Mouse (Mus musculus) ovary, postnatal 14 days (tissue): ENCODE results near the gene Lbhd2.

Experiments
- DNase-seq: peaks from one replicate; pipeline ENCODE4 v3.0.0; 2022; ENCODE audit warnings: low spot score

The Lbhd2 gene

DNA sequence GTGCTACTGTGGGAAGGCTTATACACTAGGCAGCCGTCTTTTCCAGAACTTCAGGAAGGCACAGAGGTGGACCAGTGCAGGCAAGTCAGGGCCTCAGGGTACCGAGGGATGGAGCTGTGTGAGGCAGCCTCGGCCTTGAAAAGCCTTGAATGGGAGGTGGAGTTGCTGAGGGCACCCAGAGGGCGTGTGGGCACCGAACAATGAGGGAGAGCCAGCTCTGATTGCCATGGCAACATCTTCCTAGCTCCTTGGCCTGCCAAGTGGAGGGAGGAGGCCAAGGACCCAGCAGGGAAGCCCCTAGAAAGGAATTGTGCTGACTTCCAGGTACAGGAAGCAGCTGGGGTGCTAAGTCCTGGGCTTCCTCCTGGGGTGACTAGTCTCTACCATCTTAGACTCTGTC, 3.0 kb downstream of the Lbhd2 start:
- no peak for DNase-seq

DNA sequence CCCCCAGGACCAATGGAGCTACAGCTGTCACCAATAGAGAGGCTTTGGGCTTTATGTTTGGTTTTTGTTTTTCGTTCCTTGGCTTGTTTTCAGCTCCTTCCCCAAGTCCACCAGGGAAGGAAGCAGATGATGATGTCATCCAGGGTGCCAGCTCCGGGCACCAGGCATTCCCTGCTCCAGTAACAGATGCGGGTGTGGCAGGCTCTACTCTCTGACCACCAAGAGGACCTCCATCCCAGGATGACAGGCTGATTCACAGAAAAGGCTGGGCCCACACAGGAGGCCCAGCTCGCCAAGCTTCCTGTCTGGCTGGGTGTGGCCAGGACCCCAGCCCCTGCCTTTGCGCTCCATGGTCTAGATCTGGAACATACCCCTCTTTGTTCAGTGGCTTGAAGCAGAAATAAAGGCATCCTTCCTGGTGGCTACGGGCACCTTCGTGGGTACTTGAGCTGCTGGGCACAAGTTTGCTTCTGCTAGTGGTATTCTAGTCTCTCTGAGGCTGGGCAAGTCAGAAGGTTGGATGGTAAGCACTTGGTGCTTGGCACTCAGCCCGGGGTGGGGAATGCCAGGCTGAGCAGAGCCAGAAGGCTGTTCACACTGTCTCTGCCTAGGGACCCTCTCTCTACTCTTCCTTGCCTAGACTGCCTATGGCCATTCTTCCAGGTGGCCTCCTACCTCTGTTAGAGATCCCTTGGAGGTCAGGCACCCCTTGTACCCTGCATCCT, 5.2 kb downstream of the Lbhd2 start:
- DNase-seq, result no peak

DNA sequence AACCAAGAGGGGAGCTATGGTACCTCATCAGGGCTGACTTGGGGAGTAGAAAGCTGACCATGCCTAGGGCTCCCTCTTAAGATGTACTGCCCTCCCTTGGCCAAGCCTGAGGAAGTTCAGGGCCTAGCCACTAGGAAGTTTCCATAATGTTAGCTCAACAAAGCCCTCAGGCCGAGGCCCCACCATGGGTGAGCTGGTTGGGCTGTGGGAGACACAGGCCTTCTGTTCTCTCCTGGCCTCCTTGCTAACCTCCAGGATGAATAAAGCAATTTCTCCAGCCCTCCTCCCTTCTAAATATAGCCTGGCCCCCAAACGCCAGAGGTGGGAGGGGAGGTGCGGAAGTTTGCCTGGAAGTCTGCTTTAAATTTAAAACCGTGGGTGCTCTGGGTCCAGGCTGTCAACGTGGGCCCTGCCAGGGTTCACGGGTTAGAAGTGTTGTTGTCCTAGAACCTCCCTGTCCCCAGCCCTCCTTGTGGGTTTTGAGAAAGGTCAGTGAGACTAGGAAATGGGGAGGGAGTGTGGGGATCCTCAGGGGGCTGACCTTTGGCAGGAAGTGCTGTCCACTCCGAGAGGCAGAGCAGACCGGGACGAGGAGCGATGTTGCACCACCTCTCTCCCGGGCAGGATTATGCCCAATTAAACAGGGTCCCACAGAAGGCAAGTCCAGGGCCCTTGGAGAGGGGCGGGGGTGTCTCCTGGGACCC, 6.1 kb downstream of the Lbhd2 start:
- no peak for DNase-seq

DNA sequence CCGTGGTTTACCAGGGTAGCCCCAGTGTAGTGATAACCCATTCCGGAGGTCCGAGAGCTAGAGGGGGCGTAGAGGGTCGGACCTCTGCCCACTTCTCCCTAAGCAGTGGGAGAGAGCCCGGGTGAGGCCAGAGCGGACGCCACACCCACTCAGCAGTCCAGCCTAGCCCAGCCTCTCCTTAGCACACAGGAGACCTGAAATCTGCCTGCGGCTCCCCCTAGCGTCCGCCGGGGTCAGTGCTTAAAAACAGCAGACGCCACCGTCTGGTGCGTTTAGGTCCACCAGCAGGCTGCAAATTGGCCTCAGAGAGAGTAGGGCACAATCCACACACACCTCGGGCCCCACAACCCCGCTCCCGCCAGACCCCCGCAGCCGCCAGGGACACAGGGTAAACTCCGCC, 6.7 kb downstream of the Lbhd2 start:
- DNase-seq, result peak; percentile 89

DNA sequence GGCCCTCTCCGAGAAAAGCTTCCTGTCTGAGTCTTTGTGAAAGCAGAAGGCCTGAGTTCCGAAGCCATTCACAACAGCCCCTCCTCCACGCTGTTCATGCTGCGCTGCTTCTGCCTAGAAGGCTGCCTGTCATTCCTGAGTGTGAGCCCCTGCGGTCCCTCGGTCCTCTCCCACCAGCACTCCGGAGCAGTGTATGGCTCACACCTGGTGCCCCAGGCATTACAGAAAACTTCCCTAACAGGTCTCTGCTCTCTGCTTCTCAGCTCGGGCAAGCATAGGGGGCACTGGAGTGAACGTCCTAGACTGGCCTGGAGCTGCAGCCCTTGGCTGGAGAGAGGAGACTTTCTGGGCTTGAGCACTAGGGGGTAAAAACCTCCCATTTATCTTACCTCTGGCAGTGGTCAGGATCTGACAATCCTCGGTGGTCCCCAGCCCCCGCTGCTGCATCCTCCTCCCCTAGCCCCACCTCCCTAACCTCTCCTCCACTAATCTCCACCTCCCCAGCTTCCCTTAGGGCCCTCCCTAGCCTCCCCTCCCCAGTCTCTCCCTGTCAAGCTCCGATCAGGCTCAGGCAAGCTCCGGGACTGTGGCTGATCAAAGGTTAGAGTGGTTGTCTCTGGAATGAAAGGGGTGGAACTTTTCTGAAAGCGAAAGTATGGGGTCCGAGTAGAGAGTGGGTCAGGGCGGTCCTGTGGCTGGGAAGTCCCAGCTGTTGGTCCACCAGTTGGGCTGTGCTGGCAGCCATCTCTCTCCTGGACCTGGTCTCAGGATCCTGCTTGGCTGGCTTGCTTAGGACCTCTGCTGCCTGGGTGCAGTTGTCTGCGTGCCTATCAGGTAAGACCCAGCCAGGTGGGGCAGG, 10.5 kb downstream of the Lbhd2 start, which contains the start of gene Exoc3l4:
Gene Exoc3l4, plus strand, starts transcription at position 97 of the 859 bp plus-strand sequence.
- no peak for DNase-seq

DNA sequence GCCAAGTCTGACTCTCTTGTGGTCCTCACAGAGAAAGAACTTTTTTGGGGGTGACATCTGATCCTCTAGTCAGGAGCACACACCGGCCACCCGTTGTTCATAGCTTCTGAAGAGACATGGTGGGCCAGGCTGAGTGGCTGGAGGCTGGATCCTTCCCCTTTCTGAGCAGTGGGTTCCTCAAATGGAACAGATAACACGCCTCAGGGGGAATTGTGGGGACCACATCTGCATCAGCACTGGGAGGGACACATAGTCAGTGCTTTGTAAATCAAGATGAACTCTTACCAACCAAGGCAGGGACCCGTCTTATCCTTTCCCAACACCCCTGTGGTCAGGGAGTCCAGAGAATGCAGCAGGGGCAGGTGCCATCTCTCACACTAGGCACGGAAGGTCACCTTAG, 13.3 kb downstream of the Lbhd2 start:
- no peak for DNase-seq

DNA sequence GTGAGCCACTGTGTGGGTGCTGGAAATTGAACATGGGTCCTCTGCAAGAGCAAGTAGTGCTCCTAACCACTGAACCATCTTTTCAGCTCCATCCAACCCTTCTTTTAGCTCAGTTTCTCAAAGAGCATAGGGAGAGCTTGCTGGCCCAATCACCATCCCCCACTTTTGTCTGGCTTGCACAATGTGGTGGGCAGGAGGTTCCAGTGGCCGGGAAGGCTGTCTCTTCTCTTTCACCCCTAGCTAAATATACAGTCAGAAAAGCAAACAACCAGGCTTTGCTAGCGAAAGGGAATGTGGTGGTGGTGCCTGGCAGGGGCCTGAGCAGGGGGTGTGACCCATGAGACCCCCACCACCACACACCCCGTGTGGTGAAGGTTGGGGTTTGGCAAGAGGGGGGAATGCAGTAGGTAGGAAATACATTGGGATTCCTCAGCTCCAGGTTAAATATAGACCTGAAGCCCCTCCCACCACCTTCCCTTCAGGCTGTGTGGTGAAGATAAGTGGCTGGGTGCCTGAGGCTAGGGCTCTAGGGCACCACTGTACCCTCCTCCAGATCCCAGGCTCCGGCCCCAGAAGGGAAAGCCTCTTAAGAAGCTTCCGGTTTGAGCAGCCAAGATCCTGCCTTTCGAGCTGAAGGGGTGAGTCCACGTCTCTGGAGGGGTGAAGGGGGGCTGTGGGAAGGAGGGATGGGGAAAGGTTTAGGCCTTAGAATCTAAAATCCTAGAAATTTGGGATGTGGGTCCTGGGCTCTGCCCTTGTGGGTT, 14.5 kb downstream of the Lbhd2 start:
- DNase-seq, result no peak

DNA sequence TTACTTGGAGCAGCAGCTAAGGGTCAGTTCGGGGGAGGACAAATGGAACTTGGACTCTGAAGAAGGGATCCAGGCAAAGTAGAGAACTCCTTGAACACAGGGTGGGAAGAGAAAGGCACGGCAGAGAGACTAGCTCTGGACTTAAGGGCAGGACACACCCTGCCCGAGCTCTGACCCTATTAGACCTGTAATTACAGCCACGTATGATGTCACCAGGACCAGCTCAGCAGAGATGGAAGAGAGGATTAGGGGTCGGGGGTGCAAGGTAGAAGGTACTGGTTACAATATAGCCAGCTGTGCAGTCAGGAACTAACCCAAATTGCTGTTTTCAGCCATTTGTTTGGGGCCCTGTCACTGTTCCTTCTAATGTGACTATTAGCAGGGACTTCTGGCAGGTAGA, 16.2 kb downstream of the Lbhd2 start:
- no peak for DNase-seq

DNA sequence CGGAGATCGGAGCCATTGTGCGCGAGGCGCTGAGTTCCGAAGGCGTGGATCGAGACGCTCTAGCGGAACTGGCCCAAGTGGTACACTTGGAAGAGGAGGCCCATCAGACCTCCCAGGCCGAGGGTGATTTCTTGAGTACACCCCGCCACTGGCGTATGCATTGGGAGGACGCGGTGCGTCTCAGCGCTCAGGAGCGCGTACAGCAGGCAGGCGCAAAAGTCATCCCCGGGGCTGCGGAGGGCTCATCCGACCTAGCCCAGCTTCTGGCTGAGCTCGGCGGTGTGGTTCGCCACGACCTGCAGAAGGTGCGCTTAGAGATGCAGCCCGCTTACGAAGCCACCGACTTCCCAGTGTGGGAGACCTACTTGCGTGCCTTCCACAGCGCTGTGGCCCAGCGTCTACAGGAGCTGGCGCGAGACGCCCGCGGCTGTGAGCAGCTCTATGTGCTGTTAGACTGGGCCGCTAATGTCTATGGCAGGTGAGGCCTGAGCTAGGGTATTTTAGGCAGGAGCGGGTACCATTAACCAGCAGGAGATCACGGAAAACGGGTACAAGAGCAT, 17.0 kb downstream of the Lbhd2 start:
- DNase-seq, result no peak

DNA sequence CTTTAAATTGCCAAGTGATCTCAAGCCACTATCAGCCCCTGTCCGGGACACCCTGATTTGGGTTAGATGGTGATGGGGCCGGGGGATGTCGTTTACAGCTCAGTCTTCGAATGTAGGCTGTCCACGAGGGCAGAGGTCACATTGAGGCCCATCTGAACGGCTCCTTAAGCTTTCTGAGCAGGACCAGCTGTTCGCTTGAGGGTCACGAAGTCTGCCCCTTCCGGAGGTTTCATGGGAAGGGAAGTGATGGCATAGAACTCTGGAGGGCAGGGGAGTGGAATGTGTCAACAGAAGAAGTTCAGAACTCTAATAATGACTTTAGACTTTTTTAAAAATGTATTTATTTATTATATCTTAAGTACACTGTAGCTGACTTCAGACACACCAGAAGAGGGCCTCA, 17.9 kb downstream of the Lbhd2 start:
- DNase-seq, result no peak

DNA sequence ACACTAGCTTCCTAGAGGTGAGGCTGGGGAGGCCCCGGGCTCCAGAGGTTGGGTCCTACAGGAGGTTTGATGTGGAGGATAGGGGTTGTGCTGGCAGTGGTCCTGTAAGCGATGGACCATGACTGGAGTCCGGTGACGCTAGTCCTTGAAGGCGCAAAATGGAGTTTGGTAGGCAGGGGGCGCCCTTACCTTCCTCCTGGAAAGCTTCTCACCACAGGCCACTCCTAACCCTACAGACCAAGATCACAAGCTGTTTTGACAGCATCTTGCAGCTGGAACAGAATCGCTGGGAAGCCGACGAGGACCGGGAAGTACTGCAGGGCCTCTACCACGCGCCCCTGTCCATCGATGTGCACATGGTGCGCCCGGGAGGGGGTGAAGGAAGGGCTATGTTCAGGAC, 18.6 kb downstream of the Lbhd2 start:
- peak; percentile 83 for DNase-seq

DNA sequence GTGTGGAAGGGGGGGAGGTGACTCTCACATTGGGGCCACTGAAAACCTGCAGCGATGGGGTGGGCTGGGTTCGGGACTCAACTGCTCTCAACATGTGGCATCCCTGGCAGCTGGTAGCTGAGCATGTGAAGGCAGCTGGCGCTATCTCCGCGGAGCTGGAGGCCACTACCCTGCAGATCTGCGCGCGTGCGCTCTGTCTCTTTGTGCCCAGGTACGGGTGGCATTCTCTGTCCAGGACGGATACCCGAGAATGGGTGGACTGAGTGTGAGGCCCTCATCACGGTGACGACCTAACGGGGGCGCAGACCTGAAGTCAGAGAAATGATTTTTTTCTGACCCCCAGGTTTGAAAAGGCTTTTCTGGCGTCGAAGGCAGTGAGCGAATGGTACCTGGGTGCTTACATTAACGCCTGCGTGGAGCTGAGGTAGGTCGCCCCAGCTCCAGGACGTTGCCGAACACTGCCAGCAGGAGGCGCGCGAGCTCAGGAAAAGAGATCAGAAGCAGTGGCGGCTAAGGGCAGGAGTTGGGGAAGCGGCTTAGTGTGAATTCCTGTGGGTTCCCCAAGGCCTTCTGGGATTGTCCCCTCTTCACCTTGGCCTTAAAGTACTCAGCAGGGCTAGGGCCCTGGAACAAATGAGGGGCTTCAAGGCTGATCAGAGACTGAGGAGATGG, 19.3 kb downstream of the Lbhd2 start:
- DNase-seq, result peak; percentile 97

DNA sequence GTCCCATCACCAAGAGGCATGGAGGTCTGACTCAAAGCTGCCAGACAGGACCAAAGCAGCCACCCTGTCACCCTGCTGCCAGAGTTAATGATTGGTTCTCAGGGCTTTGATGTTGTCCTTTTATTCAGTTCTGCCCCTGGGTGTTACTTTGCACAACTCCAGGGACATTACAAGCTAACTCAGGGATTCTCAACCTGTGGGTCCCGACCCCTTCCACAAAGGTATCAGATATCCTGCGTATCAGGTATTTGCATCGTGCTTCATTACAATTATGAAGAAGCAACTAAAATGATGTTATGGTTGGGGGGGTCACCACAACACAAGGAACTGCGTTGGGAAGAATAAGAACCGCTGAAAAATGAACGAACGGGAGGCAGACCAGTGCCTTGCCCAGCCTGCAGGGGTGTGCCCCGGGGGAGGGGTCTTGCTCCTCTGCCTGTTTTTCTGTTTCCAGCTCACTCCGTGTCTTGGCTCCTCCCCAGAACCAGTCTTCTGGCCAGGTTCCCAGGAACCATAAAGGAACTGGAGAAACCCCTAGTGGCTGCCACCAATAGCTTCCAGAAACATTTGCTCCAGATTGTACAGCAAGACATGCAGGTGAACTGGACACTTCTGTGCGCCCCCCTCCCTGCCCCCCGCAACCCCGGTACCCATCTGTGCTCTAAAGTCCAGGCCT, 21.0 kb downstream of the Lbhd2 start:
- no peak for DNase-seq

DNA sequence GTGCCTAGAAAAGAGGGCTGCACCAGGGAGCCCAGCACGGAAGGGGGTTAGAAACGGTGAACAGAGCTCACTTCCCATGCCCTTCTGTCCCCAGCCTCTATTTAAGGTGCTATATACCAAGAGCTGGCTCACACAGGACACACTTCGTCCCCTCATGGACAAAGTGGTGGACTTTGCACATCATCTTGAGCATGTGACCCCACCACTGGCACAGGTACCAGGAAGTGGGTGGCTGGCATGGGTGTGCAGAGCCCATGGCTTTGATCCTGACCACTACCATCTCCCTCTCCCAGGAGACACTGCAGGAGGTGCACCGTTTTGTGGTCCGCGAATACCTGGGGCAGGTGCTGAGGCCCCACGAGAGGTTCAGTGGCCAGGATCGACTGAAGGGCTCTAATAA, 21.8 kb downstream of the Lbhd2 start:
- no peak for DNase-seq

DNA sequence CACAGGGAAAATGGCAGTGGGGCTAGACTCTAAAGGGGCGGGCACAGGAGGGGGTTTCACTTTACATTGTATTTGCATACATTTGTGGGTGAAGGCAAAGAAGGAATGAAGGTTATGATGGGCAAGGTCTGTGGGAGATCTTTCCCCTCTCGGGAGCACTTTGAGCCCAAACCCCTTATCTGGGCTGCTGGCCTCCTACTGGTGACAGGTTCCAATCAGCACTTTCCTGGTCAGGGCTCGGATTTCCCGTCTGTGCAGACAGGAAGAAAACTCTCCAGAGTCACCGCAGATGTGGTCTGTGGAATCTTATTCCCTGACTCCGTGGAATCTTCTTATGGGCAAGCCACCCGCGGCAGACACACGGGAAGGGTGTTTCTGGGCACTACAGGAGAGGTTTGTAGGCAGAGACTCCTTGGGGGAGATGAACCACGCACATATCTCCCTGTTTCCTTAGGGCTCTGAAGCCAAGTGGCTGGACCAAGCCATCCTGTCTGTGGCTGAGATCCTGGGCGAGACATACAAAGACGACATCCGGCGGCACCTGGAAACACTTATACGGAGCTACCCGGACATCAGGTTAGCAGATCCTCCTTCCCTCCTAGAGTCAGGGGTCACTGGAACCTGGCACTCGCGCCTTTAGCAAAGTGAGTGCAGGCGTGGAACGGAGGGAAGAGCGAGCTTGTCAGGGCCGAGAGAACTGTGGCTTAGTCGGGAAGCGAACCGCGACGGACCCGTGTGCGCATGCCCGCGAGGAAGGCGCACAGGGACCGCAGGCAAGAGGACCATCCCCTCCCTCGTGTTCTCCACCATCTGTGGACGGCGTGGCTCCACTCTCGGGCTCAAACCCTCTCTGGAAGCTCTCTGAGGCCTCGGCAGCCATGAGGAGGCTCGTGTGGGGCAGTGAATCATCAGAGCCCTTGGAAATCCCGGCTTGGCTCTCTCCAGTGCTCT, 22.6 kb downstream of the Lbhd2 start:
- DNase-seq, result no peak

DNA sequence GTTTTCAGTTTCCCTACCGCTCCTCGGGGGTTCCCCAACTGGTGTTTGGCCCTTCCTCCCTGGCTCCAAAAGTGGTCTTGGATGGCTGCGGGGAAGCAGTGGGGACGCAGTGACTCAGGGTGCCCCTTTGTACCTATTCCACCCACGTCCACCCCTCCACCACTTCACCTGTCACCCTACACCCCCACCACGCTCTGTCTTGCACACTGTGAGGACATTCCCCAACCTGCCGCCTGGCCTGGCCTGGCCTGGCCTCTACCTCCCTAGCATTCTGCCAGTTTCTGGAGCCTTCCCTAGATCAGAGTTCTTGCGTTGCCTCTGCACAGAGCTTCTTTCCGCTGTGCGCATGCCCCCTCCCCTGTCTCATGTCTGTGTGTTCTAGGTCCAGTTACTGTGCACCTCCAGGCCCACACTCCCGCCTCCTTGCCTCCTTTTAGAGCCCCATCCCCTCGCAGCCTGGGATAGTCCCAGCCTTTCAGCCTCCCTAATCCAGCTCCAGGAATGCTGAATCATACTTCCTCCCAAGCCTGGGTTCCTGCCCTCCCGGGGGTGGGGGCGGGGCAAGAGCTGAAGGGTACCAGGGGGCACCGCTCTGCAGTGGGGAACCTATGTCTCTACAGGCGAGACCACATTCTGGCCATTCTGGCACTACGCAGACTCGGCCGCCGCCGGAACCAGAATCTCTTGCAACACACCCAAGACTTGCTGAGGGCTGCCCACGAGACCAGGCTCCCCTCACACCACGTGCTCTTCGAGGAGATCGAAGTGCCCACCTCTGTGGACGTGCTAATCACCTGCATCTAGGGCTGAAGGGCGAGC, 23.6 kb downstream of the Lbhd2 start:
- no peak for DNase-seq

DNA sequence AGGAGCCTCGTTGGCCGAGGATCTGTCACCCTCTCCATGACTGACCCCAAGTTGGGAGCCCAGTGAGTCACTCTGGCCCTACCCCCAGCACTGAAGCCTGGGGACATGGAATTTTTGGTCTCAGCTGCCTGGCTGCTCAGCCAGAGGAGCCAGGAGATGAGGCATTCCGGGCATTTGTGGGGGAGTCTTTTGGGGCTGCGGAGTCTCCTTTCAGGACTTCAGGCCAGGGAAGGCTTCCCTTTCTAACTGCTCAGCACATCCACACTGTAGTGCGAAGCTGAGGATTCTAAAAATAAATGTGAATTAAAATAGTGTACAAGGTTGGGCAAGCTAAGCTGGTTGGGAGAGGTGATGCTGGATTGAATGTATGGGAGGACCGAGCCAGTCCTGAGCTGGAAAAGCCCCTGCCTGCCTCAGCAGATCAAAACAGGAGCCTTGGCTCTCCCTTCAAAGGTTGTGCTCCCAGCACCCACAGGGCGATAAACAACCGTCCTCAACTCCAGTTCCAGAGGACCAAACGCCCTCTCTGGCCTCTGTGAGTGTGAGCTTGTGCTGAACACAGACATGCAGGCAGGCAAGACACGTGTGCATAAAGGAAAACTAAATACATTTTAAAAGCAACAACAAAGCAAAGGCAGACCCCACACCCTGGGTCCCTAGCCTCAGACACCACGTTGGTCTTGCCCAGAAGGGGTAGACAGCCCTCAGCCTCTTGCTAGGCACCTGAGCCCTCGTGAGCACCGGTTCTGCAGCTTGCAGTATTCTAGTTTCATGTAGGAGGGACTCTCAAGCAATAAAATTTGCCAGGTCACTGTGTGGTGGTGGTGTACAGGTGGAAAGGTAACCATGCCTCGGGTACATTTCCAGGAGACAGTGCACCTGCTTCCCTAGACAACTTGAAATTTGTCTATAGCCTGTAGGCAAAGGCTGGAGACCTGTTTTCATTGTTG, 24.5 kb downstream of the Lbhd2 start:
- DNase-seq, result no peak
